ENCODE assay signal across 13 mouse cellular contexts in genomic region chr11:54592585-54592984, GRCm38 (mm10).
DNase-seq lines count a peak whose midpoint lies in the region; ATAC-seq and TF ChIP-seq lines count a peak whose summit lies in the region.
"Had no signal": no experiment of that assay in that cellular context is flagged by ENCODE, and none has a peak within 500 bp of the region (broad histone marks: within the 10 kb centered on the region; RNA-seq: fewer than 3 reads in every experiment).

No protein-coding gene starts in this region.

- no peak overlapping the region for H3K9ac ChIP-seq in heart, postnatal 0 days (replicated peaks; ENCODE audit: low read depth, low read length)
- no peak overlapping the region for H3K9ac ChIP-seq in intestine, embryonic 15.5 days
- no peak overlapping the region for H3K9ac ChIP-seq in liver, postnatal 0 days (replicated peaks)
- H3K9ac ChIP-seq: lung, embryonic 15.5 days; midbrain, embryonic 15.5 days had no signal

- ATAC-seq in heart, postnatal 0 days (ENCODE audit: insufficient read depth, low read depth) = no peak; the same call in 1 of the 2 replicates
- peak; percentile 56; the same call in 1 of the 2 replicates for ATAC-seq in intestine, embryonic 15.5 days
- ATAC-seq in liver, postnatal 0 days = no peak
- no peak for ATAC-seq in CD4-positive, CD25-positive, alpha-beta regulatory T cell, adult 4 months
- ATAC-seq: midbrain, embryonic 15.5 days had no signal

- H3K36me3 ChIP-seq in heart, postnatal 0 days (replicated peaks; ENCODE audit: control insufficient read depth, insufficient read depth, low read length) = 0 out of 2 replicates have a peak, but pooled peaks cover 5% of the 10 kb centered on the region
- H3K36me3 ChIP-seq in intestine, embryonic 15.5 days = no peaks in the 10 kb centered on the region
- H3K36me3 ChIP-seq in liver, postnatal 0 days (replicated peaks; ENCODE audit: insufficient read depth, low read length) = peaks cover 5% of the 10 kb centered on the region; the same call in 1 of the 2 replicates
- H3K36me3 ChIP-seq: midbrain, embryonic 15.5 days had no signal

- H3K4me2 ChIP-seq in heart, postnatal 0 days (ENCODE audit: low read depth, low read length) = no peak overlapping the region
- H3K4me2 ChIP-seq in intestine, embryonic 15.5 days (replicated peaks) = no peak overlapping the region
- no peak overlapping the region for H3K4me2 ChIP-seq in liver, postnatal 0 days (ENCODE audit: low read depth, low read length)
- H3K4me2 ChIP-seq: lung, embryonic 15.5 days; midbrain, embryonic 15.5 days had no signal

- H3K4me1 ChIP-seq in heart, postnatal 0 days (ENCODE audit: control insufficient read depth, insufficient read depth) = peaks cover 5% of the 10 kb centered on the region; the same call in 1 of the 2 replicates
- H3K4me1 ChIP-seq in intestine, embryonic 15.5 days (replicated peaks) = 0 out of 2 replicates have a peak, but pooled peaks cover 2% of the 10 kb centered on the region
- H3K4me1 ChIP-seq in liver, postnatal 0 days (ENCODE audit: insufficient read depth) = 0 out of 2 replicates have a peak, but pooled peaks cover 2% of the 10 kb centered on the region
- H3K4me1 ChIP-seq: lung, embryonic 15.5 days had no signal

- peak; percentile 57 for DNase-seq in cerebellum, adult 9-10 months
- DNase-seq in cerebellum, adult 18-20 months = no peak
- peak; percentile 71 for DNase-seq in heart, postnatal 0 days (ENCODE audit: low spot score)
- no peak for DNase-seq in heart, postnatal 4 days
- DNase-seq in MN1 (ENCODE audit: low spot score) = peak; percentile 62
- no peak for DNase-seq in liver, postnatal 0 days
- DNase-seq: adrenal gland, adult 2 months; left cerebral cortex, postnatal 4 days; thymus, adult 18-20 months had no signal

- no peaks in the 10 kb centered on the region for H3K9me3 ChIP-seq in heart, postnatal 0 days (replicated peaks; ENCODE audit: control insufficient read depth, low read length)
- H3K9me3 ChIP-seq in intestine, embryonic 15.5 days = no peaks in the 10 kb centered on the region
- H3K9me3 ChIP-seq in liver, postnatal 0 days (ENCODE audit: low read length) = no peaks in the 10 kb centered on the region
- H3K9me3 ChIP-seq: lung, embryonic 15.5 days; midbrain, embryonic 15.5 days had no signal

- H3K27me3 ChIP-seq in heart, postnatal 0 days (ENCODE audit: control insufficient read depth, insufficient read depth, low read length) = no peaks in the 10 kb centered on the region
- no peaks in the 10 kb centered on the region for H3K27me3 ChIP-seq in intestine, embryonic 15.5 days (replicated peaks)
- H3K27me3 ChIP-seq in liver, postnatal 0 days (ENCODE audit: insufficient read depth, low read length) = no peaks in the 10 kb centered on the region
- H3K27me3 ChIP-seq: lung, embryonic 15.5 days; midbrain, embryonic 15.5 days had no signal

- no peak overlapping the region for H3K4me3 ChIP-seq in heart, postnatal 0 days (ENCODE audit: low read depth, low read length)
- no peak overlapping the region for H3K4me3 ChIP-seq in intestine, embryonic 15.5 days (replicated peaks)
- H3K4me3 ChIP-seq in liver, postnatal 0 days (ENCODE audit: low read depth, low read length) = no peak overlapping the region
- H3K4me3 ChIP-seq: lung, embryonic 15.5 days; midbrain, embryonic 15.5 days had no signal

- no peak for TF ChIP-seq EP300 in heart, postnatal 0 days (IDR thresholded peaks at IDR 0.05; ENCODE audit: low read depth)
- no peak for TF ChIP-seq EP300 in liver, postnatal 0 days (IDR thresholded peaks at IDR 0.05; ENCODE audit: low read depth)

- TF ChIP-seq CTCF in heart, postnatal 0 days (IDR thresholded peaks at IDR 0.05; ENCODE audit: low read depth) = no peak
- no peak for TF ChIP-seq CTCF in liver, postnatal 0 days (IDR thresholded peaks at IDR 0.05; ENCODE audit: low read depth)

- H3K27ac ChIP-seq in heart, postnatal 0 days (ENCODE audit: low read depth) = no peak overlapping the region
- H3K27ac ChIP-seq in intestine, embryonic 15.5 days = no peak overlapping the region
- no peak overlapping the region for H3K27ac ChIP-seq in liver, postnatal 0 days (ENCODE audit: low read depth)
- H3K27ac ChIP-seq: lung, embryonic 15.5 days; midbrain, embryonic 15.5 days had no signal

- 16% methylated on average over 3 of the region's 3 CpGs for WGBS in heart, postnatal 0 days
- 69% methylated on average over 3 of the region's 3 CpGs for WGBS in intestine, embryonic 15.5 days
- 68% methylated on average over 3 of the region's 3 CpGs for WGBS in liver, postnatal 0 days (ENCODE audit: insufficient replicate concordance)

Comparison
In these comparisons a context has a peak if more than half of its experiments do, and no peak if none do; other contexts are left out.
1. DNase-seq: peak in cerebellum, adult 9-10 months (single experiment), heart, postnatal 0 days (single experiment) and MN1 (single experiment); none in cerebellum, adult 18-20 months (0 of 2), heart, postnatal 4 days (single experiment) and liver, postnatal 0 days (single experiment).